Mouse (Mus musculus) liver, postnatal 0 days (tissue): Measurements from ENCODE around the gene Fgd6.

ENCODE experiments used
- CTCF ChIP-seq: sonication (generic); IDR thresholded peaks from 2 replicates; pipeline ENCODE4 v1.5.1; 2016; ENCODE audit warnings: antibody characterized with exemption, low read depth
- EP300 ChIP-seq: IDR thresholded peaks from 2 replicates; pipeline ENCODE4 v1.6.1; 2016; ENCODE audit warnings: antibody characterized with exemption, low read depth, mild to moderate bottlenecking

DNA sequence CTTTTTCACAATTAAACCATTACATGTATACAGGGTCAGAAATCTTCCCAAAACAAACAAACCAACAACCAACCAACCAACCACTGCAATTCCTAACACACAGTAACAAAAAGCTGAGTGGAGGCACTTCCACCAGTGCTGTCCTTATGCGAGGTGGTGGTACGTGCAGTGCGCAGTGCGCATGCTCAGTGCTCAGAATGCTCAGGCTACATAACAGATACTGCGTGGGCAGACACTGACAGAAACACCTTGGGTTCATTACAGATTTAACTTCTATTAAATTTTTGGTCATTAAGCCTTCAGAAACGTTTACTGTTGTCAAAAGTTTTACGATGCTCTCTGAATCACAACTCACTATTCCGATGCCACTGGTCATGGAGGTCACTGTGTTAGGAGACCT is 18.3 kb upstream of the Fgd6 start:
- TF ChIP-seq CTCF (no peak), EP300 (no peak)
